Mouse (Mus musculus) ES-E14 (cell line): ENCODE measurements around the gene Srcin1.

Experiments
- CHD2 ChIP-seq: IDR thresholded peaks from 2 replicates; pipeline ENCODE4 v1.6.1; 2014; ENCODE audit warnings: mild to moderate bottlenecking, low read depth, low read length, inconsistent platforms
- HCFC1 ChIP-seq: IDR thresholded peaks from 2 replicates; pipeline ENCODE4 v1.6.1; 2012; ENCODE audit warnings: low read length, inconsistent platforms, borderline replicate concordance; ENCODE audit not compliant: insufficient read depth
- MAFK ChIP-seq: IDR thresholded peaks from 2 replicates; pipeline ENCODE4 v1.6.1; 2014; ENCODE audit warnings: mild to moderate bottlenecking, low read depth, low read length, inconsistent platforms; ENCODE audit not compliant: insufficient read depth
- ZC3H11A ChIP-seq: IDR thresholded peaks from 2 replicates; pipeline ENCODE4 v1.6.1; 2012; ENCODE audit warnings: low read depth, mild to moderate bottlenecking, inconsistent platforms, low read length, borderline replicate concordance

- TF ChIP-seq MAFK: no peak
- TF ChIP-seq HCFC1: no peak
- TF ChIP-seq ZC3H11A: no peak
- TF ChIP-seq CHD2: no peak
These were observed 14.4 kb upstream of the Srcin1 start for GRCm38 (mm10) chr11:97590227-97590960.
